Mouse (Mus musculus): Measurements from ENCODE around the gene Pex10. TPM values are rescaled to one million over a fixed set of nuclear protein-coding genes. Genes with fewer than 3 reads are reported as not detected.

The Pex10 gene
- total and polyA plus RNA-seq, 3 experiments, result 9.2 to 21.9 (median 15.6) TPM

DNA sequence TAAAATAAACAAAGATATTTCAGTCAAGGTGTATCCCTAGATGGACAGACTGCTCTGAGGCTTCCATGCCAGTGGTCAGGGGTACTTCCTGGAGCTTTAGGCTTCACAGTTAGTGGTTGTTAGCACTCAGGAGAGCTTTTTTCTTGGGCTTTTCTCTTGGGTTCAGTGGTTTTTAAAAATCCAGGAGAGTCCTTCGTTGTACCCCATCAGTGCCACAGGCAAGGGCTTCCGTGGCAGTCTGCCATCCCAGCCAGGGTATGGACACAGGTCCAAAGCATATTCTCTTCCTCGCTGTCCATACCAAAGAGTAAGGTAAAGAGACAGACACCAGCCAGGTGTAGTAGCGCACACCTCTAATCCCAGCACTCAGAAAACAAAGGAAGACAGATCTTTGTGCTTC, 23.3 kb downstream of the Pex10 start:
- peaks cover 29 to 65% of the 10 kb centered on the region in 2 experiments for H3K4me1 ChIP-seq (ENCODE audit: control insufficient read depth in 1 of 2, insufficient read depth in 2 of 2)
- no peaks in the 10 kb centered on the region for H3K9me3 ChIP-seq (replicated peaks; ENCODE audit: low read length)
- H3K9ac ChIP-seq (ENCODE audit: insufficient read depth, low read depth), result peak overlapping the region; percentile 60
- H3K27me3 ChIP-seq (replicated peaks), result no peaks in the 10 kb centered on the region
- in situ Hi-C loops (cut with MboI; ENCODE audit: low pct_ligation_motif_present, low pct_unique_long_range_greater_than_20kb, low sequenced_read_pairs), result no loop called here
- DNase-seq (ENCODE audit: extremely low read depth), result no peak
- peak overlapping the region; percentile 83 for H3K27ac ChIP-seq (ENCODE audit: insufficient read depth, low read depth)
- TF ChIP-seq SIN3A (IDR thresholded peaks at IDR 0.05; ENCODE audit: low read length) (no peak), ZMIZ1 (IDR thresholded peaks at IDR 0.05; ENCODE audit: low read depth, low read length) (no peak), MXI1 (IDR thresholded peaks at IDR 0.05; ENCODE audit: low read depth, low read length) (no peak), UBTF (IDR thresholded peaks at IDR 0.05; ENCODE audit: low read depth, low read length) (no peak), TCF12 (IDR thresholded peaks at IDR 0.05; ENCODE audit: low read depth, low read length) (no peak), SMC3 (IDR thresholded peaks at IDR 0.05; ENCODE audit: low read depth, low read length) (no peak)
- H3K4me3 ChIP-seq (replicated peaks in 1 of 3; ENCODE audit: low read depth in 2 of 3, low read length in 2 of 3, poor library complexity in 1 of 3), result peak overlapping the region; percentile 46 to 56 (median 53)
- H3K4me2 ChIP-seq (ENCODE audit: insufficient read depth, low read depth, poor library complexity, severe bottlenecking), result peak overlapping the region; percentile 60
- peaks cover 9 to 37% of the 10 kb centered on the region in 2 experiments for H3K36me3 ChIP-seq (replicated peaks in 1 of 2; ENCODE audit: control insufficient read depth in 1 of 2, insufficient read depth in 1 of 2, low read length in 1 of 2)
- dilution Hi-C loops (cut with MboI; ENCODE audit: extremely low pct_ligation_motif_present, extremely low pct_unique_long_range_greater_than_20kb, low sequenced_read_pairs), result no loop called here
- H3K79me2 ChIP-seq (replicated peaks; ENCODE audit: control insufficient read depth, extremely low read depth, insufficient read depth, poor library complexity, severe bottlenecking), result peaks cover 9% of the 10 kb centered on the region

DNA sequence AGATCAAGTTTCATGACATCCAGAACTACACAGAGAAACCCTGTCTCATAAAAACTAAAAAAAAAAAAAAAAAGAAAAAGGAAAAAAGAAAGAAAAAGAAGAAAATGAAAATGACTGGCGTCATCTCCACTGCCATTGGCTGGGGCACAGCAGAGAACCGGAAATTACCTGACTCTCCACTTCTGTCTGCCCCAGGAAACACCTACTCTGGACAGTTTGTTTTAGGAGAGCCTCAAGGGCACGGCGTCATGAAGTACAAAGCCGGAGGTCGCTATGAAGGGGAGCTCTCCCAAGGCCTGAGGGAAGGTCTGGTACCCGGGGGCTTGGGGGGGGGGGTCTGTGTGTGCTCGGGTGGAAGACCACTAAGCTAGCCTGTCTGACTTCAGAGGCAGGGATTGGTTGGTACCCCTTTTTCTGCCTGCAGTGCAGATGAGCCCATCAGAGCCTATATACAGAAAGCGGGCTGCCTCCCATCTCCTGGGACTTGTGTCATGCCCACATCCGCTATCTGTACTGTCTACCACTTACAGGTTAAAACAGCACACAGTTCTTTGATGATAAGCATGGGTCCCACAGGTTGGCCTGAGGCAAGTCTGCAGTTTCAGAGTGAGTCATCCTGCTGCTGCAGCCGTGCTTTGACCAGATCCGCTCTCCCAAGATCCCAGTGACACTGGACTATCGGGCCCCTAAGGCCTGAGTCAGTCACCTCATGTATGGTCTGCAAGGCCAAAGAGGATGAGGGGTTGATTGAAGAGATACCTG, 24.1 kb downstream of the Pex10 start:
- dilution Hi-C loops (cut with MboI; ENCODE audit: extremely low pct_ligation_motif_present, extremely low pct_unique_long_range_greater_than_20kb, low sequenced_read_pairs), result no loop called here
- peak; percentile 86 for DNase-seq (ENCODE audit: extremely low read depth)
- H3K4me1 ChIP-seq (ENCODE audit: control insufficient read depth in 1 of 2, insufficient read depth in 2 of 2), result peaks cover 32 to 69% of the 10 kb centered on the region in 2 experiments
- TF ChIP-seq SIN3A (IDR thresholded peaks at IDR 0.05; ENCODE audit: low read length) (0 out of 2 replicates have a peak, but pooled peaks have one; percentile 55), POLR2AphosphoS2 (IDR thresholded peaks at IDR 0.05; ENCODE audit: low read depth, low read length) (no peak), RAD21 (IDR thresholded peaks at IDR 0.05; ENCODE audit: low read depth, low read length) (no peak), CHD1 (IDR thresholded peaks at IDR 0.05; ENCODE audit: low read depth, low read length) (no peak), MYC (IDR thresholded peaks at IDR 0.05; ENCODE audit: low read depth, low read length) (peak; percentile 75; the same call in 1 of the 2 replicates), GABPA (IDR thresholded peaks at IDR 0.05; ENCODE audit: insufficient replicate concordance, low read depth, low read length) (no peak), TCF12 (IDR thresholded peaks at IDR 0.05; ENCODE audit: low read depth, low read length) (peak; percentile 75; the same call in 1 of the 2 replicates), KAT2A (IDR thresholded peaks at IDR 0.05; ENCODE audit: insufficient replicate concordance, low read length) (no peak), MAZ (IDR thresholded peaks at IDR 0.05; ENCODE audit: low read depth, low read length) (no peak), NRF1 (IDR thresholded peaks at IDR 0.05; ENCODE audit: low read depth, low read length) (no peak), UBTF (IDR thresholded peaks at IDR 0.05; ENCODE audit: low read depth, low read length) (0 out of 2 replicates have a peak, but pooled peaks have one; percentile 52), ZC3H11A (IDR thresholded peaks at IDR 0.05; ENCODE audit: low read depth, low read length) (no peak), POLR2A (IDR thresholded peaks at IDR 0.05; ENCODE audit: low read depth, low read length) (peak; percentile 49), E2F4 (IDR thresholded peaks at IDR 0.05; ENCODE audit: insufficient replicate concordance, low read depth, low read length) (no peak), MEF2A (IDR thresholded peaks at IDR 0.05; ENCODE audit: borderline replicate concordance, low read depth, low read length) (no peak), ELF1 (IDR thresholded peaks at IDR 0.05; ENCODE audit: low read depth, low read length) (peak; percentile 39), CTCF (conservative IDR thresholded peaks at IDR 0.05 in 1 of 2, IDR thresholded peaks at IDR 0.05 in 1 of 2; ENCODE audit: low read depth in 2 of 2, low read length in 2 of 2) (no peak), JUN (IDR thresholded peaks at IDR 0.05; ENCODE audit: insufficient read depth, low read depth, low read length) (peak; percentile 85), JUND (conservative IDR thresholded peaks at IDR 0.05; ENCODE audit: low read depth, low read length) (peak; percentile 88), PAX5 (IDR thresholded peaks at IDR 0.05; ENCODE audit: low read length) (no peak), RCOR1 (conservative IDR thresholded peaks at IDR 0.05; ENCODE audit: low read depth, low read length) (no peak), IRF4 (IDR thresholded peaks at IDR 0.05; ENCODE audit: low read depth, low read length) (peak; percentile 94), ETS1 (conservative IDR thresholded peaks at IDR 0.05; ENCODE audit: low read depth, low read length) (peak; percentile 86), USF1 (IDR thresholded peaks at IDR 0.05; ENCODE audit: low read depth, low read length) (no peak), MXI1 (IDR thresholded peaks at IDR 0.05; ENCODE audit: low read depth, low read length) (peak; percentile 55), NELFE (IDR thresholded peaks at IDR 0.05; ENCODE audit: low read depth, low read length) (no peak), ZKSCAN1 (IDR thresholded peaks at IDR 0.05; ENCODE audit: borderline replicate concordance, low read depth, low read length) (no peak), SMC3 (IDR thresholded peaks at IDR 0.05; ENCODE audit: low read depth, low read length) (no peak), BHLHE40 (IDR thresholded peaks at IDR 0.05; ENCODE audit: low read depth, low read length) (peak; percentile 83)

More for the DNA sequence above, 24.1 kb downstream of the Pex10 start:
- in situ Hi-C loops (cut with MboI; ENCODE audit: low pct_ligation_motif_present, low pct_unique_long_range_greater_than_20kb, low sequenced_read_pairs), result no loop called here
- Histone ChIP-seq H3K4me3 (replicated peaks in 1 of 3; ENCODE audit: low read depth in 2 of 3, low read length in 2 of 3, poor library complexity in 1 of 3) (peak overlapping the region; percentile 47 to 56 (median 53)), H3K27me3 (replicated peaks) (no peaks in the 10 kb centered on the region), H3K36me3 (replicated peaks in 1 of 2; ENCODE audit: control insufficient read depth in 1 of 2, insufficient read depth in 1 of 2, low read length in 1 of 2) (peaks cover 9 to 43% of the 10 kb centered on the region in 2 experiments), H3K4me2 (ENCODE audit: insufficient read depth, low read depth, poor library complexity, severe bottlenecking) (peak overlapping the region; percentile 60), H3K9ac (ENCODE audit: insufficient read depth, low read depth) (peak overlapping the region; percentile 60), H3K9me3 (replicated peaks; ENCODE audit: low read length) (no peaks in the 10 kb centered on the region), H3K79me2 (replicated peaks; ENCODE audit: control insufficient read depth, extremely low read depth, insufficient read depth, poor library complexity, severe bottlenecking) (peaks cover 2% of the 10 kb centered on the region), H3K27ac (ENCODE audit: insufficient read depth, low read depth) (peak overlapping the region; percentile 86)
